ENCODE assay signal across 9 mouse cellular contexts in the genomic region with DNA sequence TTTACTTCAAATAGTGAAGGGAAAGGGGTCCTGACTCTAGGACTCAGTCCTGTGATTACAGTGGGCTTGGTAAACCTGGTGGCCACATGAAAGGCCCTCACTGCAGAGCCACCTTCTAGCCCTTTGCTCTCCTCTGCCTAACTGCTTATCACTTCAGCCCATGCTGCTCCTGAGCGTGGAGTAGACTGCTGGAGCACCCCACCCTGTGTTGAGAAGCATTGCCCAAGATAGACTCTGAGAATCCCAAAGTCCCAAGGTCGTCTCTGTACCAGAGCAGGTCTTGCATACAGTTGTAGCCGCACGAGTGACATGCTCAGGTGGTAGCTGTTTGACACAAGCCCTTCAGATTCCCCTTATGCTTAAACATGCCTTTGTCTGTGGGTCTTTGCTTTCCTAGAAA.
DNase-seq lines count a peak whose midpoint lies in the region; ATAC-seq and TF ChIP-seq lines count a peak whose summit lies in the region.
"Had no signal": no experiment of that assay in that cellular context is flagged by ENCODE, and none has a peak within 500 bp of the region (broad histone marks: within the 10 kb centered on the region; RNA-seq: fewer than 3 reads in every experiment).

No protein-coding gene starts in this region.

- H3K9ac ChIP-seq in lung, embryonic 14.5 days: no peak overlapping the region

- no peak for ATAC-seq in lung, embryonic 14.5 days (ENCODE audit: insufficient read depth)
- peak; percentile 41 for ATAC-seq in megakaryocyte progenitor cell, adult 5-6 weeks (replicated peaks; ENCODE audit: poor library complexity)

- H3K36me3 ChIP-seq in lung, embryonic 14.5 days (ENCODE audit: insufficient read depth): no peaks in the 10 kb centered on the region
- no peaks in the 10 kb centered on the region for H3K36me3 ChIP-seq in kidney, adult 2 months (ENCODE audit: control insufficient read depth, insufficient read depth, low read length)
- H3K36me3 ChIP-seq: hindbrain, embryonic 13.5 days had no signal

- H3K4me1 ChIP-seq in lung, embryonic 14.5 days (ENCODE audit: insufficient read depth): peaks cover 22% of the 10 kb centered on the region
- H3K4me1 ChIP-seq in lung, adult 2 months (ENCODE audit: control insufficient read depth, insufficient read depth, low read length): peaks cover 18% of the 10 kb centered on the region
- H3K4me1 ChIP-seq in kidney, adult 2 months (ENCODE audit: control insufficient read depth, insufficient read depth, low read length): peaks cover 31% of the 10 kb centered on the region

- peak overlapping the region; percentile 44 for H3K4me2 ChIP-seq in lung, embryonic 14.5 days
- H3K4me2 ChIP-seq: hindbrain, embryonic 13.5 days had no signal

- no peak for DNase-seq in lung, embryonic 14.5 days
- DNase-seq in lung, adult 2 months: no peak
- peak; percentile 80 for DNase-seq in c-Kit-positive CD71-positive TER-119-positive erythroid progenitor cells, embryonic 14.5 days (ENCODE audit: low spot score)
- peak; percentile 61 for DNase-seq in kidney, adult 2 months
- no peak for DNase-seq in ovary, postnatal 36 days (ENCODE audit: low spot score)
- DNase-seq in right cerebral cortex, postnatal 4 days: no peak
- DNase-seq in left cerebral cortex, adult 9 months (ENCODE audit: low spot score in 2 of 2): no peak

- H3K4me3 ChIP-seq in lung, embryonic 14.5 days (ENCODE audit: low read depth, low read length): no peak overlapping the region
- no peak overlapping the region for H3K4me3 ChIP-seq in lung, adult 2 months (replicated peaks; ENCODE audit: extremely low read depth, low read depth, low read length)
- no peak overlapping the region for H3K4me3 ChIP-seq in kidney, adult 2 months (ENCODE audit: insufficient read depth, low read depth, low read length)
- H3K4me3 ChIP-seq: hindbrain, embryonic 13.5 days had no signal

- H3K27ac ChIP-seq in lung, embryonic 14.5 days (ENCODE audit: low read depth): peak overlapping the region; percentile 81
- H3K27ac ChIP-seq in kidney, adult 2 months (ENCODE audit: insufficient read depth, low read depth, low read length): 0 out of 2 replicates have a peak overlapping the region, but pooled peaks have one; percentile 1
- H3K27ac ChIP-seq: hindbrain, embryonic 13.5 days had no signal

- no peak for TF ChIP-seq CTCF in lung, embryonic 14.5 days (IDR thresholded peaks at IDR 0.05; ENCODE audit: low read depth)
- TF ChIP-seq CTCF in lung, adult 2 months (IDR thresholded peaks at IDR 0.05; ENCODE audit: insufficient read depth, low read length): no peak
- TF ChIP-seq CTCF in kidney, adult 2 months (conservative IDR thresholded peaks at IDR 0.05; ENCODE audit: insufficient read depth, insufficient read length, low read depth, low read length): no peak

- no peaks in the 10 kb centered on the region for H3K9me3 ChIP-seq in lung, embryonic 14.5 days (ENCODE audit: low read depth, low read length)
- H3K9me3 ChIP-seq: hindbrain, embryonic 13.5 days had no signal

- no peak for TF ChIP-seq POLR2A in lung, adult 2 months (IDR thresholded peaks at IDR 0.05; ENCODE audit: borderline replicate concordance, extremely low read depth, low read depth, low read length)
- TF ChIP-seq POLR2A in kidney, adult 2 months (IDR thresholded peaks at IDR 0.05; ENCODE audit: low read depth, low read length): no peak

- 45% methylated on average over 4 of the region's 4 CpGs for WGBS in lung, embryonic 14.5 days
- 61% methylated on average over 4 of the region's 4 CpGs for WGBS in lung, adult 2 months
- WGBS in kidney, adult 2 months: 37% methylated on average over 4 of the region's 4 CpGs

- no peaks in the 10 kb centered on the region for H3K27me3 ChIP-seq in lung, embryonic 14.5 days (ENCODE audit: insufficient read depth, low read length)
- no peaks in the 10 kb centered on the region for H3K27me3 ChIP-seq in kidney, adult 2 months (replicated peaks; ENCODE audit: control insufficient read depth, insufficient read depth, low read length)
- H3K27me3 ChIP-seq: hindbrain, embryonic 13.5 days had no signal

Comparison
In these comparisons a context has a peak if more than half of its experiments do, and no peak if none do; other contexts are left out.
1. DNase-seq: peak in c-Kit-positive CD71-positive TER-119-positive erythroid progenitor cells, embryonic 14.5 days (single experiment) and kidney, adult 2 months (single experiment); none in lung, embryonic 14.5 days (single experiment), lung, adult 2 months (single experiment), ovary, postnatal 36 days (single experiment), right cerebral cortex, postnatal 4 days (single experiment) and left cerebral cortex, adult 9 months (0 of 2).